Mouse (Mus musculus) spleen, adult 2 months (tissue): Measurements from ENCODE around the gene Tmem156.

ENCODE experiments used
- CTCF ChIP-seq: fragments of 200-500 bp; IDR thresholded peaks from 2 replicates; pipeline ENCODE4 v1.5.1; 2011; ENCODE audit warnings: mild to moderate bottlenecking, inconsistent platforms; ENCODE audit not compliant: insufficient read depth, insufficient read length, insufficient replicate concordance; ENCODE audit errors: extremely low read depth
- POLR2A ChIP-seq: fragments of 200-500 bp; IDR thresholded peaks from 2 replicates; pipeline ENCODE4 v1.6.1; 2011; ENCODE audit warnings: low read depth, low read length, inconsistent platforms

- TF ChIP-seq CTCF: no peak
- no peak for TF ChIP-seq POLR2A
Measured at GRCm38 (mm10) chr5:65093769-65094168, 1.8 kb upstream of the Tmem156 start.
